Mouse (Mus musculus): ENCODE data around the gene Cd177. TPM values are rescaled to one million over a fixed set of nuclear protein-coding genes. Genes with fewer than 3 reads are reported as not detected.
"Not testable (repeated sequence)": the region's sequence is repeated elsewhere in the genome, so short reads cannot be mapped to it uniquely, and the experiment has no call there.

Gene Cd177
- polyA plus RNA-seq, 1 experiment: not detected

- 96% methylated on average over 14 of the region's 14 CpGs for WGBS
- H3K4me1 ChIP-seq (ENCODE audit: control insufficient read depth, insufficient read depth, low read length): no peaks in the 10 kb centered on the region; the same call in 1 of the 2 replicates
- H3K27ac ChIP-seq (ENCODE audit: insufficient read depth, low read depth, low read length): no peak within 1 kb of the TSS
- no peak for TF ChIP-seq CTCF (IDR thresholded peaks at IDR 0.05; ENCODE audit: insufficient read depth, low read depth, low read length)
- no peak for TF ChIP-seq POLR2A (IDR thresholded peaks at IDR 0.05; ENCODE audit: insufficient read depth, low read depth, low read length)
- no peak within 1 kb of the TSS for H3K4me3 ChIP-seq (ENCODE audit: insufficient read depth, low read depth, low read length)
Observed at GRCm38 (mm10) chr7:24708832-24709292, 51.2 kb downstream of the Cd177 start, which contains the start of gene BC049730. Gene BC049730, plus strand, starts transcription at chr7:24709242.

- H3K27ac ChIP-seq (ENCODE audit: insufficient read depth, low read depth, low read length); H3K4me1 ChIP-seq (ENCODE audit: control insufficient read depth, insufficient read depth, low read length); H3K4me3 ChIP-seq (ENCODE audit: insufficient read depth, low read depth, low read length): not testable (repeated sequence)
- WGBS: 87% methylated on average over 9 of the region's 9 CpGs
Observed at GRCm38 (mm10) chr7:24702841-24703240, 57.3 kb downstream of the Cd177 start.

GRCm38 (mm10) chr7:24697891-24698290 lies 62.2 kb downstream of the Cd177 start:
- WGBS: 95% methylated on average over 4 of the region's 4 CpGs
- not testable (repeated sequence) for H3K27ac ChIP-seq (ENCODE audit: insufficient read depth, low read depth, low read length); H3K4me3 ChIP-seq (ENCODE audit: insufficient read depth, low read depth, low read length); H3K4me1 ChIP-seq (ENCODE audit: control insufficient read depth, insufficient read depth, low read length)

Other genes with a start within 250 kb of the Cd177 start
- not detected in 2 replicates for gene AC161166.1, start 247.9 kb downstream of the Cd177 start, polyA plus RNA-seq (2012; ENCODE audit: insufficient read depth, insufficient read length, low replicate concordance, missing spikeins)
- gene Irgq, start 229.6 kb downstream of the Cd177 start, polyA plus RNA-seq (2012; ENCODE audit: insufficient read depth, insufficient read length, low replicate concordance, missing spikeins): not detected in 2 replicates
- not detected in 2 replicates for gene Pinlyp, start 214.2 kb downstream of the Cd177 start, polyA plus RNA-seq (2012; ENCODE audit: insufficient read depth, insufficient read length, low replicate concordance, missing spikeins)
- not detected in 2 replicates for gene Xrcc1, start 214.0 kb downstream of the Cd177 start, polyA plus RNA-seq (2012; ENCODE audit: insufficient read depth, insufficient read length, low replicate concordance, missing spikeins)
- not detected in 2 replicates for gene Ethe1, start 172.8 kb downstream of the Cd177 start, polyA plus RNA-seq (2012; ENCODE audit: insufficient read depth, insufficient read length, low replicate concordance, missing spikeins)
- not detected in 2 replicates for gene Zfp575, start 172.7 kb downstream of the Cd177 start, polyA plus RNA-seq (2012; ENCODE audit: insufficient read depth, insufficient read length, low replicate concordance, missing spikeins)
- not detected in 2 replicates for gene Phldb3, start 149.5 kb downstream of the Cd177 start, polyA plus RNA-seq (2012; ENCODE audit: insufficient read depth, insufficient read length, low replicate concordance, missing spikeins)
- gene Lypd3, start 123.8 kb downstream of the Cd177 start, polyA plus RNA-seq (2012; ENCODE audit: insufficient read depth, insufficient read length, low replicate concordance, missing spikeins): not detected in 2 replicates
- not detected in 2 replicates for gene Tex101, start 83.6 kb downstream of the Cd177 start, polyA plus RNA-seq (2012; ENCODE audit: insufficient read depth, insufficient read length, low replicate concordance, missing spikeins)
- not detected in 2 replicates for gene BC049730, start 51.1 kb downstream of the Cd177 start, polyA plus RNA-seq (2012; ENCODE audit: insufficient read depth, insufficient read length, low replicate concordance, missing spikeins)
- gene Gm4763, start 33.4 kb downstream of the Cd177 start, polyA plus RNA-seq (2012; ENCODE audit: insufficient read depth, insufficient read length, low replicate concordance, missing spikeins): not detected in 2 replicates
- gene Ceacam10, start 16.9 kb upstream of the Cd177 start, polyA plus RNA-seq (2012; ENCODE audit: insufficient read depth, insufficient read length, low replicate concordance, missing spikeins): not detected in 2 replicates
- not detected in 2 replicates for gene Gm9844, start 101.9 kb upstream of the Cd177 start, polyA plus RNA-seq (2012; ENCODE audit: insufficient read depth, insufficient read length, low replicate concordance, missing spikeins)
- not detected in 2 replicates for gene Lypd4, start 109.6 kb upstream of the Cd177 start, polyA plus RNA-seq (2012; ENCODE audit: insufficient read depth, insufficient read length, low replicate concordance, missing spikeins)
- not detected in 2 replicates for gene Dmrtc2, start 109.7 kb upstream of the Cd177 start, polyA plus RNA-seq (2012; ENCODE audit: insufficient read depth, insufficient read length, low replicate concordance, missing spikeins)
- gene Rps19, start 124.1 kb upstream of the Cd177 start, polyA plus RNA-seq (2012; ENCODE audit: insufficient read depth, insufficient read length, low replicate concordance, missing spikeins): 1,132 TPM in 1 of 2 replicates, not detected in the other
- gene Cd79a, start 137.1 kb upstream of the Cd177 start, polyA plus RNA-seq (2012; ENCODE audit: insufficient read depth, insufficient read length, low replicate concordance, missing spikeins): not detected in 2 replicates
- gene Arhgef1, start 142.6 kb upstream of the Cd177 start, polyA plus RNA-seq (2012; ENCODE audit: insufficient read depth, insufficient read length, low replicate concordance, missing spikeins): 291 and 636 TPM in 2 replicates
- gene Gm4881, start 184.2 kb upstream of the Cd177 start, polyA plus RNA-seq (2012; ENCODE audit: insufficient read depth, insufficient read length, low replicate concordance, missing spikeins): not detected in 2 replicates
- gene Rabac1, start 212.4 kb upstream of the Cd177 start, polyA plus RNA-seq (2012; ENCODE audit: insufficient read depth, insufficient read length, low replicate concordance, missing spikeins): not detected in 2 replicates
- gene Atp1a3, start 245.6 kb upstream of the Cd177 start, polyA plus RNA-seq (2012; ENCODE audit: insufficient read depth, insufficient read length, low replicate concordance, missing spikeins): 361 and 745 TPM in 2 replicates

Data from olfactory bulb, adult 2 months (tissue).